Mouse (Mus musculus): ENCODE results near the gene Reg4.

GRCm38 (mm10) chr3:98258723-98259122, 36.8 kb downstream of the Reg4 start:
- TF ChIP-seq POLR2A (IDR thresholded peaks at IDR 0.05; ENCODE audit: extremely low read depth, insufficient read depth, low read length) (no peak), CTCF (IDR thresholded peaks at IDR 0.05; ENCODE audit: low read depth, low read length) (no peak)
